Mouse (Mus musculus): ENCODE data around the gene 3830417A13Rik.

Gene 3830417A13Rik

DNA sequence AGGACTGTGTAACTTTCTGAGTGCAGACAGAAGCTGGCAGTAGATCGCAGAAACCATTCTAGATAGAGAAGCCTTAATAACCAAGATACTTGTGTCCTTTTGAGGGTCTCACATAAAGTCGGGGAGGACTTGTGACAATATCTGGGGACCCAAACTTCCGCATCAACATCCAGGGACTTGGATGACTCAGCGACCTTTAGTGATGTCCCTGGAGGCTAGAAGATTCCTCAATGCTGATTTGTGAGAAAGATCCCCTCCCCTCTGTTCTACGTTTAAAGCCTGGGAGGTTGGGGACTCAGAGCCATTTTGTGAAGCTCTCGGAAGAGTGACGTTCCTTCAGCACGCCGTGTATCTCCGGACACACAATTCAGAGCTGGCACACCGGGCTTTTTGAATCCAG, at the start of gene 3830417A13Rik:
3830417A13Rik (plus strand) TSS at position 301 of the 400 bp plus-strand sequence.
- no peak for DNase-seq

DNA sequence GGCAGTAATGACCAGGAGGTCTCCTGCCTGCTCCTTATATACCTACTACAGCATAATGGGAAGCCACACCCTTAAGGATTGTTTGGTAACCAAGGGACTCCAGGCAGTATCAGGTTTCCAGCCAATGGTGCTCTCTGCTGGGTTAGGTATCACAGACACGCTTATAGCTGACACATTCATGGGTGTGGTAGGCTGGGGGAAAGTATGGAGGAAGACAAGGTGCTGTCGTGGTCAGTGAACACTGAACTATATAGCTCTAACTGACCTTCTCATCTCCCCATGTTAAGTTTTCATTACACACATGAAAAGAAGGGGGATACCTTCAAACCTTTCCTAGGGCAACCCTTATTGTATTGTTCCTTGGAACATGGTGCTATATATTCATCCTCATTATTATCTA, 21.2 kb upstream of the 3830417A13Rik start, which contains the start of gene Gm6760:
Gm6760 (minus strand) TSS at position 101 of the 400 bp plus-strand sequence.
- DNase-seq = no peak

DNA sequence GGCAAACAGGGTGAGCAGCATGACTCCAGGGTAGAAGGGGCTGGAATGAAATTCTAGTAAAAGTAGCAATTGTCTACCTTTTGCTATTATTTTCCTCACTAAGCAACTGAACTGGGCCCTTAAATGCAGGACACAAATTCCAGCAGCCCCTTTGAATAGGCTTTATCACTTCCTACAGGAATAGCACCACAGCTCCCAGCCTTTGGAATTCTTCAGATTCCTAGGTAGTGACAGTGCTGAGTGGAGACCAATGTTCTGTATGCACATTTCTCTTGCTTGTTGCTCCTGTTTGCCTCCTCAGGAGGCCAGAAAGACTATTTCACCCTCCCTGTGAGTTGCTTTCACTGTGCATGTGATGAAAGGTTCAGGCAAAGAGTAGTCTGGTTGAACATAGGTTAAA, 7.9 kb downstream of the 3830417A13Rik start:
- DNase-seq = no peak
